Mouse (Mus musculus) testis, adult 2 months (tissue): ENCODE measurements at regions not wholly inside any gene's neighbourhood (a gene's known extent, or its start where the extent isn't known, plus 50 kb on each side); places are given as distances from the start of the nearest gene placed in this dataset.

Experiments used
- H3K27ac ChIP-seq: fragments of 200-500 bp; 2 replicates; pipeline ENCODE4 v1.5.1; 2012; ENCODE audit warnings: low read depth, low read length; ENCODE audit not compliant: control insufficient read depth, insufficient read depth
- H3K27me3 ChIP-seq: fragments of 200-500 bp; 2 replicates; pipeline ENCODE4 v1.6.1; 2012; ENCODE audit warnings: mild to moderate bottlenecking, low read length, moderate library complexity; ENCODE audit not compliant: control insufficient read depth, insufficient read depth
- H3K36me3 ChIP-seq: fragments of 200-500 bp; 2 replicates; pipeline ENCODE4 v1.6.1; 2012; ENCODE audit warnings: mild to moderate bottlenecking, low read length; ENCODE audit not compliant: control insufficient read depth, insufficient read depth
- H3K4me1 ChIP-seq: fragments of 200-500 bp; 2 replicates; pipeline ENCODE4 v1.6.1; 2012; ENCODE audit warnings: low read length; ENCODE audit not compliant: control insufficient read depth, insufficient read depth
- H3K4me3 ChIP-seq: fragments of 200-500 bp; 2 replicates; pipeline ENCODE4 v1.5.1; 2012; ENCODE audit warnings: low read depth, mild to moderate bottlenecking, low read length, moderate library complexity, mixed read lengths; ENCODE audit not compliant: control insufficient read depth
- CTCF ChIP-seq: fragments of 200-500 bp; IDR thresholded peaks from 2 replicates; pipeline ENCODE4 v1.5.1; 2012; ENCODE audit warnings: low read depth, mild to moderate bottlenecking, inconsistent platforms, low read length, moderate library complexity; ENCODE audit not compliant: control insufficient read depth, insufficient read depth, insufficient replicate concordance
- POLR2A ChIP-seq: fragments of 200-500 bp; IDR thresholded peaks from 2 replicates; pipeline ENCODE4 v1.6.1; 2012; ENCODE audit warnings: low read depth, mild to moderate bottlenecking, inconsistent platforms, low read length, moderate library complexity; ENCODE audit not compliant: control insufficient read depth

DNA sequence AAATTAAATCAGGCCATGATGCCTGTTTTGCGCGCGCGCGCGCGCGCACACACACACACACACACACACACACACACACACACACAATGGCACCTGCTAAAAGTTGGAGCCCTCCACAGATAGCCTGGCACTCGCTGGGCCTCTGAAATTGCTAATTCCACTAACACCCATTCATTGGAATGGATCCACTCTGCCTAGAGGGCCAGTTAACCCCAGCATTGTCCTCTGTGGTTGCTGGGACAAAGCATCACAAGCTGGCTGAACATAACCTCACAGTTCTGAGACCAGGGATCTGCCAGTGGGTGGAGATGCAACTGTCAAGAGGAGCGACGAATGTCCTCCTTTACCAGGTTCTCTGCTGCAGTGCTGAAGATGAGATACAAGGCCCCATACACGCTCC, 53.3 kb upstream of the Map4k3 start:
- H3K36me3 ChIP-seq: no peaks in the 10 kb centered on the region
- no peak overlapping the region for H3K27ac ChIP-seq
- H3K27me3 ChIP-seq: no peaks in the 10 kb centered on the region

DNA sequence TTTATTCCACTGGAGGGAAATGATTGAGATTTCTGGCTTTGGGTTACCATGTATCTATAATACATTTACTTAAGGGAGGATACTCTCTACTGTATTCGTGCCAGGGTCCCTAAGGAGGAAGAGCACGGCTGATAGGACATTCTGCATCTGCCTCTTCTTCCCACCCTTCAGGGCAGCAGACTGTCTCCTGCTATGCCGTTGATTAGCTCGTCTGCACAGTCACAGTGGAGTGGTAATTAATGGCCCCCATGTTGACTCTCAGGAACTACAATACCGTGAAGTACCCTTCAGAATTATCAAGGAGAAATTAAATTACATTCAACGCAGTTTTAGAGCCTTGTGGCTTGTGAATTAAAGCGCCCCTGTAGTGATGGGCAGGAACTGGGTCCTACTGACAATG, 52.0 kb upstream of the Map4k3 start:
- H3K4me1 ChIP-seq: no peaks in the 10 kb centered on the region
- H3K27ac ChIP-seq: no peak overlapping the region
- H3K27me3 ChIP-seq: no peaks in the 10 kb centered on the region
- H3K36me3 ChIP-seq: no peaks in the 10 kb centered on the region
- H3K4me3 ChIP-seq: no peak overlapping the region
- TF ChIP-seq CTCF (no peak), POLR2A (no peak)

More for the DNA sequence above, 53.3 kb upstream of the Map4k3 start:
- H3K4me3 ChIP-seq: no peak overlapping the region
- H3K4me1 ChIP-seq: no peaks in the 10 kb centered on the region
- no peak for TF ChIP-seq CTCF
- no peak for TF ChIP-seq POLR2A

DNA sequence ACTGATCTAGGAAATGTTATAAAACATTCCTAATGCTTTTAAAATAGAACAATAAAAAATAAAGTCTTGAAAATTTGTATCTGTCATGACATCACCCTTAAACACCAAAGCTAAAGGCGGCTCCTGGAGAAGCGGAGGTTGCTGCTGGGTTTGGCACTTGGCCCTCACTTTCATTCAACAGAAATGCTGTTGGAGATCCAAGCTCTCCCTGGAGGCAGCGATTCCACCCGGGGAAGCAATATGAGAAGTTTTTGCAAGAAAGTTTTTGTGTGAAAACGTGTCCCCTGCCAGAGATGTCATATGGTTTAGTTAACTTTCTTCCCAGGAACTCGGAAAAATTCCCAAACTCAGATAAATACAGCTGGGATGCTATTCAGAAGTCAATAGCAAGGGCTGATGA, 51.5 kb upstream of the Map4k3 start:
- Histone ChIP-seq H3K36me3 (no peaks in the 10 kb centered on the region), H3K27me3 (no peaks in the 10 kb centered on the region), H3K27ac (no peak overlapping the region), H3K4me1 (no peaks in the 10 kb centered on the region), H3K4me3 (no peak overlapping the region)
- TF ChIP-seq POLR2A: no peak
- TF ChIP-seq CTCF: no peak
